Mouse (Mus musculus) ES-Bruce4 (cell line): ENCODE data around the gene Pcbd2.

ENCODE experiments used
- CTCF ChIP-seq: IDR thresholded peaks from one replicate; pipeline ENCODE4 v1.8.1; 2011; ENCODE audit warnings: low read depth, low read length
- EP300 ChIP-seq: IDR thresholded peaks from 2 replicates; pipeline ENCODE4 v1.6.1; 2011; ENCODE audit warnings: low read depth, low read length; ENCODE audit not compliant: insufficient read depth
- POLR2A ChIP-seq: IDR thresholded peaks from one replicate; pipeline ENCODE4 v1.8.1; 2011; ENCODE audit warnings: low read length; ENCODE audit not compliant: insufficient read depth

DNA sequence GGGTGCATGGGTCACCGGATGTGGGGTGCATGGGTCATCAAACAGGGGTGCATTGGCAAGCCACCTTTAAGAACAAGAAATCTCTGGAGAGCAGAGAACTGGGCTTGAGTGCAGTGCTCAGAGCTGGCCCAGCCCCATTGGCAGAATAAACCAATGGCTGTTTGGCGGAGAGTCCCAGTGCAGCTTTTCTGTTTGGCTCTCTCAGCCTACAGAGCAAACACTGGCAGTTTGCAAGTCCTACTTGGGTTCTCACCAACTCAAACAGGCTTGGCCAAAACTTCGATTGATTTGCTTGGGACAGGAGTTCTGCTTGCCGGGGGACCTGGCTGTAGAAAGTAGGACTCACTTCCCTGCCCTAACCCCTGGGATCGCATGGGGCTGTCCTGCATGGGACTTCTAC lies 83.8 kb downstream of the Pcbd2 start:
- no peak for TF ChIP-seq CTCF
- no peak for TF ChIP-seq POLR2A
- no peak for TF ChIP-seq EP300
